Mouse (Mus musculus) hindbrain, embryonic 12.5 days (tissue): ENCODE results near the gene Arpc1b. TPM values are rescaled to one million over a fixed set of nuclear protein-coding genes. Genes with fewer than 3 reads are reported as not detected.
A peak's percentile ranks its signal among the peaks of the same experiment; 100 is the strongest.

Experiments used
- ATAC-seq: fragments of 200-750 bp; cut with Nextera tagmentation; 2 replicates; pipeline ENCODE4 v1.8.0; 2017; ENCODE audit warnings: moderate TSS enrichment; ENCODE audit not compliant: low FRiP score
- H3K27ac ChIP-seq: fragments of 300-500 bp; sonication (generic); 2 replicates; pipeline ENCODE4 v1.5.1; 2016; ENCODE audit warnings: mild to moderate bottlenecking
- H3K27me3 ChIP-seq: fragments of 300-500 bp; sonication (generic); 2 replicates; pipeline ENCODE4 v1.6.1; 2016; ENCODE audit warnings: mild to moderate bottlenecking
- H3K36me3 ChIP-seq: fragments of 300-500 bp; sonication (generic); 2 replicates; pipeline ENCODE4 v1.6.1; 2016; ENCODE audit warnings: mild to moderate bottlenecking
- H3K4me1 ChIP-seq: fragments of 300-500 bp; sonication (generic); 2 replicates; pipeline ENCODE4 v1.6.1; 2016
- H3K4me2 ChIP-seq: fragments of 300-500 bp; sonication (generic); replicated peaks from 2 replicates; pipeline ENCODE4 v1.6.1; 2016; ENCODE audit warnings: mild to moderate bottlenecking
- H3K4me3 ChIP-seq: fragments of 300-500 bp; sonication (generic); 2 replicates; pipeline ENCODE4 v1.5.1; 2016; ENCODE audit warnings: mild to moderate bottlenecking
- H3K9ac ChIP-seq: fragments of 300-500 bp; sonication (generic); 2 replicates; pipeline ENCODE4 v1.6.1; 2016; ENCODE audit warnings: mild to moderate bottlenecking, moderate library complexity
- H3K9me3 ChIP-seq: fragments of 300-500 bp; sonication (generic); replicated peaks from 2 replicates; pipeline ENCODE4 v1.6.1; 2016; ENCODE audit warnings: mild to moderate bottlenecking
- WGBS: fragments of 180-500 bp; shearing (Covaris S2); methylation state at CpG from one replicate; pipeline ENCODE4 v1.1.7; 2016; 5-methylcytosine and 5-hydroxymethylcytosine counted together
- polyA plus RNA-seq: library from polyadenylated mRNA; unstranded; fragments of >200 nt; fragmentation: Nextera tagmentation; extraction: Ambion mirVana; gene quantifications from 2 replicates; pipeline ENCODE4 v1.2.1, GENCODE M21; 2016

The Arpc1b gene
- polyA plus RNA-seq, 1 experiment from 2014 or later, result 95.5 TPM

DNA sequence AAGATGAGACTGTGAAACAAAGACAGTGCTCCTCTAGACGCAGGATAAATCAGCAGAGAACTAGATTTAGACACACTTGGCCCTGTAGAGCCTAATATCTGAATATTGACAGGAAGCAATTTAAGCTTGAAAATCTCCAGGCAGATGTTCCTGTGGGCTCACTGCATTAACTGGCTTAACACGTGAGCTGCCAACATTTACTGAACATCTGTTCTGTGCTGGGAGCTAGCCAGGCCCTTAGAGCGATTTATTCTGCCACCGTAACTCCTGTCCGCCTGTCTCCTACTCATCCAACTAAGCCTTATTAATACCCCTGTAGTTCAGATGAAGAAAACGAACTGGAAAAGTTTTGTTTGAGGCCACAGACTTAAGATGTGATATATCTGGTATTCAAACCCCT is 24.8 kb downstream of the Arpc1b start:
- no peak for ATAC-seq
- Histone ChIP-seq H3K27ac (no peak overlapping the region), H3K36me3 (peaks cover 57% of the 10 kb centered on the region), H3K27me3 (no peaks in the 10 kb centered on the region), H3K9ac (peak overlapping the region; percentile 88), H3K9me3 (no peaks in the 10 kb centered on the region), H3K4me3 (peak overlapping the region; percentile 94), H3K4me2 (peak overlapping the region; percentile 87), H3K4me1 (peaks cover 28% of the 10 kb centered on the region)
- WGBS, result 20% methylated on average over 6 of the region's 6 CpGs

DNA sequence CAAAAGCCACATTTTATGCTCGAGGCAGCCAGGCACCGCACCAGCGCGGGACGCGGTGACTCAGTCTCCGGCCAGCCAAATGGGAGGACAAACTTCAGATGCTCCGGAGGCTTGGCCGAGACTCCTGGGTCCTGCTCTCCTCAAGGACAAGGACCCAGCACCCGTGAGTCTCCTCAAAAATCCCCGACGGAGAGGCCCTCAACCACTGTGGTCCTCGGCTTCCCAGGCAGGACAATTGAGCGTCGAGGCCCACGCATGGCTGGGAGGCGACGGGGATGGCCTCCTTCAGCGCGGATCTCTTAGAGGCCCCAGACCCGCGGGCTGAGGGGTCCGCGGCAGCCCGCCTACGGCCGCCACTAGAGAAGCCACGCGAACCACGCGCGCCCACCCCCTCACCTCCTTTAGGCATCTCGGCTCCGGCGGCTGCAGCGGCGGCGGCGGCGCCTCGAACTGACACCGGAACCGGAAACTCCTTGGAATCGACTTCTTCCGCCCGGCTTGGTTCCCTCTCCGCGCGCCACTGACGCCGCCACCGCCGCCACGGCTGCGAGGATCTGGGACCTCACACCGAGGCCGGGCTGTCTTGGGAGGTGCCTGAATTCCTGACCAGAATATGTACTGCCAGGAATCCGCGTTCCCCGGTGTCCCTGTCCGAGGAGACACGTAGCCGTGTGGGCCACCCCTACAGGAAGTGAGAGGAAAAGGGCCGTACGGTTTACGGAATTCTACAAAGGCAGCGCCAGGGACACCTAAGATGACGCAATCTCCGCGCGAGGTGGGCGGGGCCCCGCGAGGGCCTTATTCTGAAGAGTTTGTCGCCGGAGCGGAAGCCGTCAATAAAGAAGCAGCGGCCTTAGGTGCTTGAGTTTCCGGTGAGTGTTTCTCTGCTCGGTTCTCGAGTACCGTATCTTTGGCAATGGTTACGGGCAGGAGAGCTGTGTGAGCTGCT is 25.8 kb downstream of the Arpc1b start, which contains the start of the genes Pdap1 and Bud31:
Gene Pdap1 (minus strand): TSS at position 668 of the 949 bp plus-strand sequence.
Gene Bud31 (plus strand): TSS at position 792 of the 949 bp plus-strand sequence.
- H3K36me3 ChIP-seq, result peaks cover 57% of the 10 kb centered on the region
- peak within 1 kb of the TSS; percentile 94 for H3K4me3 ChIP-seq
- no peaks in the 10 kb centered on the region for H3K27me3 ChIP-seq
- ATAC-seq, result peak; percentile 94
- H3K27ac ChIP-seq, result peak within 1 kb of the TSS; percentile 90
- H3K9ac ChIP-seq, result peak within 1 kb of the TSS; percentile 88
- no peaks in the 10 kb centered on the region for H3K9me3 ChIP-seq
- peak within 1 kb of the TSS; percentile 87 for H3K4me2 ChIP-seq
- H3K4me1 ChIP-seq, result peaks cover 28% of the 10 kb centered on the region
- WGBS, result under 1% methylated on average over 79 of the region's 84 CpGs

DNA sequence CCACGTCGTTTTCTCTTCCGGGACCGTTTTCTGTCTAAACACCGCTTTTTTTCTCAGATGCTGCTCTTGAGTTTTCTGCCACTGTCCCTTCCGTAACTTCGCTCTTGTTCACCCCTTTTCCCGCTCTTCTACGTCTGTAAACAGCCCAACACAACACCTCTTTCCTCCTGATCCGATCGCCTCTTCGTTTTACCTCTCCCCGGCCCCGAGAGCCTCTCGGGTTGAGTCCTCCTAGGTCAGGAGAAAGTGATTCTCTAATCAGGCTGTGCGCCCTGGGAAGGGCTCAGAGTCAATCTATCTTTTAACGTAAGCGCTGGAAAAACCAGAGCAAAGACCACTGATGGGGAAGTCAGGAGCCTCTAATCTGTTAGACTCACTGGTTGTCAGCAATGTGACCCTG is 26.6 kb downstream of the Arpc1b start:
- Histone ChIP-seq H3K36me3 (peaks cover 57% of the 10 kb centered on the region), H3K27me3 (no peaks in the 10 kb centered on the region), H3K4me1 (peaks cover 28% of the 10 kb centered on the region), H3K4me3 (peak overlapping the region; percentile 94), H3K9me3 (no peaks in the 10 kb centered on the region), H3K9ac (peak overlapping the region; percentile 88), H3K4me2 (peak overlapping the region; percentile 87), H3K27ac (peak overlapping the region; percentile 90)
- WGBS, result 2% methylated on average over 18 of the region's 18 CpGs
- peak; percentile 3; the same call in 1 of the 2 replicates for ATAC-seq

DNA sequence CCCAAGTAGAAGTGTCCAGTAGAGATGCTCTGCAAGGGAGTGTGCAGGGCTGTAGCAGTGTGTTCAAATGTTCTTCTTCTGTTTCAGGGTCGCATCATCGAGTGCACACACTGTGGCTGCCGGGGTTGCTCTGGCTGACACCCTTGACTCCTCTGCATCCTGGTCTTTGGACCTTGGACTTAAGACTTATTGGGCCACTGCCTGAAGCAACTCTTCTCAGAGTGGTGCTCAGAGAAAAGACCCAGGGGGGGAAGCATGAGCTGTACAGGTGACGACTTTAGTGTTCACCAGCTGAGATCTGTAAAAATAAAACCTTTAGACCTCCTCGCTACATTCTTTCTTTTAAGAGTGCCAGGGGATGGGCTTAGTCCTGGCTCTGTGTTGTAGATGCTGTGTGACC is 33.7 kb downstream of the Arpc1b start:
- WGBS, result 90% methylated on average over 5 of the region's 5 CpGs

DNA sequence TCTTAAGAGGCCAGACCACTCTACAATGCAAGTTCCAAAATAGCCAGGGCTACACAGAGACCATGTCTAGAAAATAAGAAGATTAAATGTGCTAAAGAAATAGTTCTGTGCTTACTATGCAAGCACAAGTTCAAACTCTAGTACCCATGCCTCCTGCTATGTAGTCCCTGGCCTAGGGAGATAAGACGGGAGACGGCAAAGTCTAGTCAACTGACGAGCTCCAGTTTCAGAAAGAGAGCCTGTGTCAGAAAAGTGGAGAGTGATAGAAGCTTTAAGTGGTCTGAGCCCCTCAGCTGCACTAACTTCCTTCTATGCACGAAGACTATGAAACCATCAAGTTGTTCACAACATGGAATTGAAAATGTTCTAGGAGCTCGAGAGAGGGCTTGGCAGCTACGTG is 35.3 kb downstream of the Arpc1b start:
- Histone ChIP-seq H3K27ac (no peak overlapping the region), H3K9me3 (no peaks in the 10 kb centered on the region), H3K27me3 (no peaks in the 10 kb centered on the region), H3K9ac (no peak overlapping the region), H3K36me3 (peaks cover 94% of the 10 kb centered on the region), H3K4me3 (no peak overlapping the region), H3K4me1 (no peaks in the 10 kb centered on the region), H3K4me2 (no peak overlapping the region)
- ATAC-seq, result no peak
- 94% methylated on average over 6 of the region's 6 CpGs for WGBS

More for the DNA sequence above, 33.7 kb downstream of the Arpc1b start:
- Histone ChIP-seq H3K4me1 (no peaks in the 10 kb centered on the region), H3K4me3 (no peak overlapping the region), H3K36me3 (peaks cover 97% of the 10 kb centered on the region), H3K9me3 (no peaks in the 10 kb centered on the region), H3K27me3 (no peaks in the 10 kb centered on the region), H3K4me2 (no peak overlapping the region), H3K9ac (no peak overlapping the region), H3K27ac (no peak overlapping the region)
- no peak for ATAC-seq

DNA sequence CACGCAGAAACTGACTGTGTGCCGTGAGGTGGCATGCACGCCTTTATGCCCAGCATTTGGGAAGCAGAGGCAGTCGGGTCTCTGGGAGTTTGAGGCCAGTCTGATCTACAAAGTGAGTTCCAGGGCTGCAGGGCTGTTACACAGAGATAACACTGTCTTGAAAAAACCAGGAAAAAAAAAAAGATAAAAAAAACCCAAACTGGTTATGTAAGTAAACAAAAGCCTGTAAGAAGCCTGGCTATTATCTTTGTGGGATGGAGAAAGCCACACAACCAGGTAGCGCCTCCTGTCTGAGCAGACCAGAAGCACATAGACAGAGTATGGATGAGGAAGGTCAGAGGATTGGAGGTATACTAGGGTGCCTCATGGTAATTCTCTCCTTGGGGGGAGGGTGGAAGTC is 38.7 kb downstream of the Arpc1b start:
- no peak overlapping the region for H3K9ac ChIP-seq
- H3K4me3 ChIP-seq, result no peak overlapping the region
- peaks cover 88% of the 10 kb centered on the region for H3K36me3 ChIP-seq
- 92% methylated on average over 5 of the region's 5 CpGs for WGBS
- no peaks in the 10 kb centered on the region for H3K4me1 ChIP-seq
- ATAC-seq, result no peak
- H3K9me3 ChIP-seq, result no peaks in the 10 kb centered on the region
- H3K4me2 ChIP-seq, result no peak overlapping the region
- no peaks in the 10 kb centered on the region for H3K27me3 ChIP-seq
- no peak overlapping the region for H3K27ac ChIP-seq

DNA sequence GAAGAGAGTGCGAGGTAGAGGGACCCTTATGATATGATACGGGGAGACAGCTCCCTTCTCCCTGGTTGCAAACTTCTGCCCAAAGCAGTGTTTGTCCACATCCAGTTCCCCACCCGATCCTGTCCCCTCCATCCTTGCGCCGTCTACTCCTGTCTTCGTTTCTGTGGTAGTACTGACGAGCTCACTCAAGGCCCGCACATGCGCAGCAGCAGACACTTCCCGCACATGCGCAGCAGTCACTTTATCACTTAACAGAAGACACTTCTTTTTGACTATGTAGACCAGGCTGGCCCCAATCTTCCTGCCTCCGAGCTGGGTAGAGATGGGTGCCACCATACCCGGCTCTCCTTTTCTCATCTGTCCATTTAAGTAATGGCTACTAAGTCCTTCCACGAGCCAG is 47.3 kb downstream of the Arpc1b start:
- Histone ChIP-seq H3K27me3 (no peaks in the 10 kb centered on the region), H3K4me2 (no peak overlapping the region), H3K4me3 (no peak overlapping the region), H3K4me1 (peaks cover 7% of the 10 kb centered on the region), H3K36me3 (peaks cover 80% of the 10 kb centered on the region), H3K27ac (no peak overlapping the region), H3K9ac (no peak overlapping the region), H3K9me3 (no peaks in the 10 kb centered on the region)
- WGBS, result 98% methylated on average over 14 of the region's 14 CpGs
- ATAC-seq, result no peak

DNA sequence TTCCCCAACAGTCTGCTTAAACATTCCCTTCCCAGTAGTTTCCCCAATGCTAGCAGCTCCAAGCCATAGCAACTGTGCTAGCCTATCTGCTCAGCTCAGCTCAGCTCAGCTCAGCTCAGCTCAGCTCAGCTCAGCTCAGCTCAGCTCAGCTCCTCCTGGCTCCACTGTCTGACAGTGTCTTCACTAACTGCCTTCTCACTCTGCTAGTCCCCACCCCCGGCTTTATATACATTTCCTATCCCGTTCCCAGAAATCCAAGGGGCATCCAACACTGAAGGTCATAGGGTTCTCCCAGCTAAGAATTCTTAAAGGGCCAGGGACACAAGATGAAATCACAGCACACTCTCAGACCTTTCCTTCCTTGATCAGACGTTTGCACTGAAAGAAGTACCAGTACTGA is 50.7 kb downstream of the Arpc1b start:
- Histone ChIP-seq H3K27ac (no peak overlapping the region), H3K27me3 (no peaks in the 10 kb centered on the region), H3K4me1 (peaks cover 22% of the 10 kb centered on the region), H3K36me3 (peaks cover 51% of the 10 kb centered on the region), H3K9ac (no peak overlapping the region), H3K4me3 (no peak overlapping the region), H3K4me2 (no peak overlapping the region), H3K9me3 (no peaks in the 10 kb centered on the region)
- ATAC-seq, result no peak
- WGBS, result 74% methylated on average over 3 of the region's 3 CpGs

DNA sequence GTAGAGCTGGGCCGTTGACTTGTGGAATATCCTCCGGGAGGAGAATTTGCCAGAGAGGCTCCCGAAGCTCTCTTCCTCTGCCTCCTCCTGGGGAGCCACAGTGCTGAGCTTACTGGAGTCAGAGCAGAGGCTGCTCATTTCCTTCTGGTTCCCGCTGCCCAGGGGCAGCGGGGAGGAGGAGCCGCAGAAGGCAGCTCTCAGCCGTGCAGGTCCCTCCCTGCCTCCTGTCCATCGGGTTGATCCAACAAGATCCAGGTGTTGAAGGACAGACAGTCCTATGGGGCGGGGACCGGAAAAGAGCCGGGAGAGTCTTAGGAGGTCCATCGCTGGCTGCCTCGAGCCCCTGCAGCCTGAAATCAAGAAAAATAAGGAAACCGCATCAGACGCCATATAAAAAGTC is 51.2 kb downstream of the Arpc1b start:
- Histone ChIP-seq H3K9ac (no peak overlapping the region), H3K4me2 (no peak overlapping the region), H3K4me1 (peaks cover 22% of the 10 kb centered on the region), H3K4me3 (no peak overlapping the region), H3K36me3 (peaks cover 48% of the 10 kb centered on the region), H3K9me3 (no peaks in the 10 kb centered on the region), H3K27ac (no peak overlapping the region), H3K27me3 (no peaks in the 10 kb centered on the region)
- 85% methylated on average over 15 of the region's 15 CpGs for WGBS
- no peak for ATAC-seq

DNA sequence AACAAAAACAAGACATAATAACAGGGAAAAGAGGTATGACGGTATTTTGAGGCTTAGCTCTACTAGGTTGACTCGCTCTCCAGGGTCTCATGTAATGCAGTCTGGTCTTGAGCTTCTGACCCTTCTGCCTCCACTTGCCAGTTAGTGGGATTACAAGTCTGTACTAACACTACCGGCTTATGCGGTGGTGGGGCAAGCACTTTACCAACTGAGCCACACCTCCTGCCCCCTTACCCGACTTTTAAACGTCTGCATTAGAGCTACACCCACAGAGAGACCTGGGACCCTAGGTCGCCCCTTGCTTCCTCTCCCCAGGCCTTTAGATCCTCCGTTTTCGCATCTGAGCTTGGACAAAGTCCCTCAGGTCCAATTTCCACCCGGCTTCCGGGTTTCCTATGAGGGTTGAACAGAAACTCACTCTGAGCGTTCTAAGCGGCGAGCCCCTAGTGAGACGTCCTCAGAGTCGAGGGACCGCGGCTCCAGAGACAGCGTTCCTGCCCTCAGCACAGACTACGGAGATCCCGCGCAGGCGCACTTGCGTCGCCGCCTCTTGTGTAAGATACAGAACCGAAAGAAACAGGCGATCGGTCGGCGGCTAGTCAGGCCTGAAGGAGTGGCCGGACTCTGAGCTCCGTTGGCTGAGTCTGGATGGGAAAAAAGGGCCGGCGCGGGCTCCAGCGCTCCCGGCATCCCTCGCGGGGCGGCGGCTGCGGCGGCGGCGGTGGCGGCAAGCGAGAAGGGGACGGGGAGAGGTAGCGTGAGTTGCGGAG is 52.7 kb downstream of the Arpc1b start, which contains the start of the genes Ptcd1 and Cpsf4:
Gene Ptcd1 (minus strand): TSS at position 573 of the 770 bp plus-strand sequence.
Gene Cpsf4 (plus strand): TSS at position 678 of the 770 bp plus-strand sequence.
- H3K4me2 ChIP-seq, result peak within 1 kb of the TSS; percentile 93
- H3K36me3 ChIP-seq, result peaks cover 49% of the 10 kb centered on the region

DNA sequence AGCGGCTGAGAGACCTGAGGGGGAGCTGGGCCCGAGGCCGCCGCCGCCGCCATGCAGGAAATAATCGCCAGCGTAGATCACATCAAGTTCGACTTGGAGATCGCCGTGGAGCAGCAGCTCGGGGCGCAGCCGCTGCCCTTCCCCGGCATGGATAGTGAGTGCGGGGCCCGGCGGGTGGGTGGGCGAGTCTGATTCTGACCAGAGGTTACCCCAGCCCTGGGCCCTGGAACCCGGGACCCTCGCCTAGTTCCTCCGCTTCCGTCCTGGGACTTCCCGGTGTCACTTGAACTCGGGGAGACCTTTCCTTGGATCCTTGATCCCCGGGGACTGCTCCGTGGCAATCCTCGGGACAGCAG is 53.3 kb downstream of the Arpc1b start:
- Histone ChIP-seq H3K27ac (peak overlapping the region; percentile 78), H3K4me3 (peak overlapping the region; percentile 92), H3K4me1 (peaks cover 22% of the 10 kb centered on the region), H3K4me2 (peak overlapping the region; percentile 93), H3K27me3 (no peaks in the 10 kb centered on the region), H3K36me3 (peaks cover 50% of the 10 kb centered on the region), H3K9ac (peak overlapping the region; percentile 89), H3K9me3 (no peaks in the 10 kb centered on the region)
- ATAC-seq, result peak; percentile 78
- under 1% methylated on average over 28 of the region's 28 CpGs for WGBS

More for the DNA sequence above, 52.7 kb downstream of the Arpc1b start, which contains the start of the genes Ptcd1 and Cpsf4:
- under 1% methylated on average over 50 of the region's 51 CpGs for WGBS
- Histone ChIP-seq H3K27me3 (no peaks in the 10 kb centered on the region), H3K4me3 (peak within 1 kb of the TSS; percentile 92), H3K27ac (peak within 1 kb of the TSS; percentile 78), H3K9me3 (no peaks in the 10 kb centered on the region), H3K9ac (peak within 1 kb of the TSS; percentile 89), H3K4me1 (peaks cover 22% of the 10 kb centered on the region)
- ATAC-seq, result peak; percentile 96

DNA sequence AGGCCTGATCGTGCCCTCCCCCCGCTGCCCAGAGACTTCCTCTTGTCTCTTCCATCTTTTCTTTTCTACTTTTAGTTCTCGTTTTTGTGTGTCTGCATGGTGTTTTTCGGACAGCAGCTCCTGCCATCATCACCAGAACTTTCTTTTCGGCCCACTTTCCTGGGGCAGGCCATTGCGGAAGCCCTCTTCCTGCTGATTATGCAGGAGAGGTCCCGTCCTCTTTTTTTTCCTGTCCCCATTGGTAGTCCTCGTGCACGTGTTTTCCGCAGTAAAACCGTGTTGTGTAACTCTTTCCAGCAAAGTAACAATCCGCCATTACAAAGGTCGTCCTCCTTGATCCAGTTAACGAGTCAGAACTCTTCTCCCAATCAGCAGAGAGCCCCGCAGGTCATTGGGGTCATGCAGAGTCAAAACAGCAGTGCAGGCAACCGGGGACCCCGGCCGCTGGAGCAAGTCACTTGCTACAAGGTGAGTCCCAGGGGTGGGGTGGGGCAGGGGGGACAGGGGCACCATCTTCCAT is 64.5 kb downstream of the Arpc1b start:
- WGBS, result 86% methylated on average over 18 of the region's 18 CpGs
- H3K9ac ChIP-seq, result no peak overlapping the region
- H3K27ac ChIP-seq, result no peak overlapping the region
- no peaks in the 10 kb centered on the region for H3K4me1 ChIP-seq
- no peaks in the 10 kb centered on the region for H3K9me3 ChIP-seq
- no peak overlapping the region for H3K4me2 ChIP-seq
- no peaks in the 10 kb centered on the region for H3K27me3 ChIP-seq
- H3K36me3 ChIP-seq, result peaks cover 99% of the 10 kb centered on the region
- no peak for ATAC-seq
- no peak overlapping the region for H3K4me3 ChIP-seq
